Mouse (Mus musculus) lung, postnatal 0 days (tissue): Measurements from ENCODE around the gene Dlgap1.

ENCODE experiments used
- CTCF ChIP-seq: IDR thresholded peaks from 2 replicates; pipeline ENCODE4 v1.5.1; 2016; ENCODE audit warnings: antibody characterized with exemption, mild to moderate bottlenecking
- EP300 ChIP-seq: IDR thresholded peaks from 2 replicates; pipeline ENCODE4 v1.6.1; 2016; ENCODE audit warnings: antibody characterized with exemption, mild to moderate bottlenecking, control low read depth

DNA sequence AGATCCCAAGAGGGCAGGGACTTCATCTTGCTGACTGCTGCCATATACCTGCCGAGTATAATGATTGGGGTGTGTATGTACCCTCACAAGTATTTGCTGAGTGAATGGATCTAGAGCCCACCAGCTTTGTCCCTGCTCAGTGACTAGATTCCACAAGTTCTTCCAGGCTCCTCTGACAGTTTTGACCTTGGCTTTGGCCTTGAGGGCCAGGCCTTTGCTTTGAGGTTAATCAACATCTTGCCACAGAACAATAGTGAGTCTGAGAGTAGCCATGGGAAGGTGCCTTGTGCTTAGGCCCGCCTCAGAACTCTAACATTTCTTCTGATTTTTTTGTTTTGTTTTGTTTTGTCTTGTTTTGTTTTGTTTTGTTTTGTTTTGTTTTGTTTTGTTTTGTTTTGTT lies 837.7 kb downstream of the Dlgap1 start:
- TF ChIP-seq CTCF (no peak), EP300 (no peak)
